Mouse (Mus musculus) brain, embryonic 18.5 days (tissue): Measurements from ENCODE around the gene Foxl2.

Experiments
- DNase-seq: peaks from one replicate; pipeline ENCODE4 v3.0.0-alpha.2; 2012; ENCODE audit warnings: low read depth, low spot score

Foxl2 gene

DNA sequence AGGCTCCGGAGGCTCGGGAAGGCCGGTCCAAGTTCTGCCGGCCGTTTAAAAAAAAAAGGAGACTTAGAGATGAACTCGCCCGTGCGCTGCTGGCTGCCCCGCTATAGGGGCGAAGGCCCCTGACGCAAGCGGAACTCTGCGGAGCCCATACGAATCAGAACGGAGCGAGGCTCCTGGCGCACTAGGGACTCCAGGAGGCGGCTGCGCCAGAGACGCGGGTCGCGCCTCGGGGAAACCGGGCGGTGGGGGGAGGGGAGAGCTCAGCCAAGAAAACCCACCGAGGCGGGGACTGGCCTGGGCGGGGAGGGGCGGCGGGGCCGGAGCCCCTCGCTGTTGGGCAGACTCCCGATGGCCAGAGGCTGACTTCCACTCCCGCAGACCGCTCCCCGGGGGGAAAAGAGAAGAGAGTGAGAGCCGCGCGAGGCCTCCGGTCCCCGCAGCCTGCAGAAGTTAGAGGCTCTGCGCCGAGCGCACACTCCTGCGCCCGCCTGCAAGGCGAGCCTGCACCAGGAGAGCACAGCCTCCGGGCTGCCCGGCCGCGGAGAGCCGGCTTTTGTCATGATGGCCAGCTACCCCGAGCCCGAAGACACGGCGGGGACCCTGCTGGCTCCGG, at the start of gene Foxl2:
Gene Foxl2, plus strand, starts transcription at position 186 of the 613 bp plus-strand sequence.
- no peak for DNase-seq

DNA sequence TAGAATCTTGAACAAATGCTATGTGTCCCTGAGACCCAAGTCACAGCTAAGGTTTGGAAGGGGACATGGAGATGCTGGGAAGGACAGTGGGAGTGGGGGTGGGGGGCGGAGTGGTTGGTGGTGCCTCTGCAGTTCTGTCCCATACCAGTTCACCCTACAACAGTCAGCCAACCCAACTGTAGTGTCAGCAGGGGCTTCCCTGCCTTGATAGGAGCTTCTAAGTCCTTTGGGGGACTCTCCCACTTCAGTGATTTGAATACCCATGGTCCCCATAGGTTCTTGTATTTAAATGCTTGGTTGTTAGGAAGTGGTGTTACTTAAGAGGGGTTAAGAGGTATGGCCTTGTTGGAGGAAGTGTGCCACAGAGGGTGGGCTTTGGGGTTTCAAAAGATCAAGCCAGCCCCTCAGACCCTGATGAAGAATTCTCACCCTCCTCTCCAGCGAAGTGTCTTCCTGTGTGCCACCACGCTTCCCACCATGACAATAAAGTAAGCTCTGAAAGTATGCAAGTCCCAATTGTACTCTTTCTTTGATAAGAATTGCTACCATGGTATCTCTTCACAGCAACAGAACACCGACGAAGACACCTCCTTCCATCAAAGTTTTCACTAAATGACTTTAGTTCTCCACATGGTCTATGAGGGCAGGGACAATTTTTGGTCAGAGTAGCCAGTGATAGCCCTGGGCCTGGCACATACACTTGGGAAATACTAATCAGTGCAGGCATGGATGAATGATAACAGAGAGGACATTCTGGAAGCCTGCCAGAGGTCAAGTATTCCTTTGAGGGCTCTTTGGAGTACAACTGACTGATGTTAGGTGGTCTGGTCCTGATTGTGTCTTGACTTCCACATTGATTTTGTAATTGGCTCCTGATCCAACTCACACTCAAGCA, 34.2 kb upstream of the Foxl2 start:
- no peak for DNase-seq

DNA sequence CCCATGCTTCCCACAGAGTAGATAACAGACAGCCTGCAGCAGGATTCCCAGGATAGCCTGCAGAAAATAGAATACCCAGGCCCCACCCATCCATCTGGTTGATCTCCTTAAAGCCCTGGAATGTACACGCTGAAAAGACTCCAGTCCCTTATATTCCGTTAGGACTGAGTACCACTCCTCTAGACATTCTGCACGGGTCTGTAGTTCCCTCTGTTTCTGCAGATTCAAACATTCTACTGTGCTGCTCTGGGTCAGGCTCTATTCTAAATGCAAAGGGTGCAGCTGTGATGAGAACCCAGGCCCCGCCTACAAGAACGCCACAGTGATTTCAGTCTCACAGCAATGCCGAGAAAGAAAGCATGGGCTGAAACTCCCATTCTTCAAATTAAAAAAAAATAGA, 32.0 kb upstream of the Foxl2 start:
- no peak for DNase-seq

GRCm38 (mm10) chr9:98924183-98924582, 30.9 kb upstream of the Foxl2 start:
- no peak for DNase-seq

GRCm38 (mm10) chr9:98929496-98929895, 25.6 kb upstream of the Foxl2 start:
- DNase-seq: no peak

DNA sequence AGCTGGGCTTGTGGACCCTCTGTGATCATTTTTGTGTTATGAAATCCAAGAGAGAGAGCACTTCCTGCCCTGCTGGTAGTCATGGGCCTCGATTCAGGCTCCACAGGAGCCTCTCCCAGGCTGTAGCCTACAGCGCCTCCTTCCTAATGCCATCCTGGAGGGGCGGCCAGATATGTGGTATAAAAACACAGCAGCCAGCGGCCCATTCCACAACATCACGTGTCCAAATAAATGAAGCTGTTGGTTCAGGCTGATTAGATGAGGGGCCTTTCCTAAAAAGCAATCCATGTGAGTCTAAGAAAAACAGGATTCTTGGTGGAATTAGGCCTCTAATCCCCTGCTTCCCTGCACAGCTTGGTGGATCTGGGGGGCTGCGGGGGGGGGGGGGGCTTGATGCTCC, 22.2 kb upstream of the Foxl2 start:
- DNase-seq: no peak

DNA sequence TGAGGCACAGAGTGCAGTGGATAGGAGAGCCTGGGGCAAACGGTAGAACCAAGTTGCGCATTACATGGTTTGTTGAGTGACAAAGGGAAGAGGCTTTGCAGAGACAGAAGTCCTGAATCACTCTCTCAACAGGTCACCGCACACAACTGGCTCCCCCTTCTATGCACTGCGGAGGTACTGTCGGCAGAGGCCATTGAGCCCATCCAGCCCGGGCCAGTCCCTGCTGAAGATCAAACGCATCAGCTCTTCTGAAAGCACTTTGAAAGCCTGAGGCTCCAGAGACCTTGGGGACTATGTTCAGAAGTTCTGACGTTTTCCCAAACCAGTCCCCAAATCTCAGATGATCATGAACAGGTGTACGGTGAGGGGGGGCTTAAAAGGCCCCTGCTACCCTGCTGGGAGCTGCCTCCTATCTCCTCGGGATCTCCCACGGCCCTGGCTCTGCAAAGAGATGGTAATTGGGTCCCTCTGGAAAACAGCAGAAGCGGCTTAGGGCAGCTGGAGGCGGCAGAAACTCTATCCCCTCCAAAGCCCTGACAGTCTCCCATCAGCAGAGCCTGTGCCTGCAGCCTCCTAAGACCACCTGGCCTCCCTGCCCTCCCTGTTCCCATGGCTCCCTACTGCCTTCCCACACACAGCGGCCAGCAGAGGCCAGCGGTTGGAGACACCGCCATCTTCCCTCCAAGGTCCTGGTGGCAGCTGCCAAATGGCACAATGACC, 19.7 kb upstream of the Foxl2 start:
- DNase-seq: no peak

DNA sequence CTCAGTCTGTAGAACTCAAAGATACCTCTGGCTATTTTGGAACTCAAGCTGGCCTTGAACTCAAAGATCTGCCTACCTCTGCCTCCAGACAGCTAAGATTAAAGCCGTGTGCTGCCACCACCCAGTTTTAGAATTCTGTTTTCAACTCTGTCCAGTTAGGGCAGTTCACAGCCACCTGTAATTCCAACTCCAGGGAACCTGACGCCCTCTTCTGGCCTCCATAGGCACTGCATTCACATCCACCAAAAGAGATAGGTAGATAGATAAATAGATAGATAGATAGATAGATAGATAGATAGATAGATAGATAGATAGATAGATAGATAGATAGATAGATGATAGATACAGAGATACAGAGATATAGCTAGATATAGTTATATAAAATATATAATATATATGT, 15.8 kb upstream of the Foxl2 start:
- DNase-seq: no peak

DNA sequence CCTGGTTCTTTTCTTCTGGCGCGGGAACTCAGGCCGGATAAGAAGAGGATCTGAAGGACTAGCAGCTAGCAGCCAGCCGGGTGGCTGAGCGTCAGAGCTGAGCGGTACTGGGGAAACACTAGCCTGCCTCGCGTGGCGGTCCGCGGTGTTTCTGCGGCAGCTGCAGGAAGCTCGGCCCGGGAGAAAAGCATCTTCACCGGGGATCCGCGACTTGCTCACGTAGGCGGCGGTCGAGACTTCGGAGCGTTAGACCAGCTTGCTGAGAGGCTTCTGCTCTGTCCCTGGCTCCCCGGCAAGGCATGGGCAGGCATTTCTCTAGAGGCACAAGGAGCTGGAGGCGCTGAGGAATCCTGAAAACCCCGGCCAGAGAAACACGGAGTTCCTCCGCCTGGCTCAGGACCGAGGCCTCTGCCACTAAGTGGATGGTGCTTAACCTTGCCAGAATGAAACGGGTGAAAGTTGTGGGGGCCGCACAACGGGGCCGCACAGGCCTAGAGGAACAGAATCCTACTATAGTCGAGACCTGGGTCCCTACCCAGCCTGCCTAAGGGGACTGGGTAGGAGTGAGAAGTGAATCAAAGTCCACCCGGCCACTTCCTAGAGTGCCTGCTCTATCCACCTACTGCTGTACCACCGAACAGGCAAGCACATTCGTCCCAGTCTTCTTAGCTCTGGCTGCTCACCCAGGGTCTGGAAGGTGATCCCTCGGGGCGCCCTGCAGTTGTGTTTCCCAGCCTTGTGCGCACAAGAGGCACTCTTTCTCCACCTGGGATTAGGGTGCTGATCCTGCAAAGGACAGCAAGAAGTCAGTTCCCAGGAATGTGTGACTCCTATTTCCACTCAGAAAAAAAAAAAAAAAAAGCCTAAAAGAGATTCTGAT, 2.7 kb upstream of the Foxl2 start:
- DNase-seq: no peak

- DNase-seq: no peak
Observed at GRCm38 (mm10) chr9:98953291-98953690, 1.8 kb upstream of the Foxl2 start.

- DNase-seq: no peak
Observed at GRCm38 (mm10) chr9:98953830-98954229, 1.3 kb upstream of the Foxl2 start.

DNA sequence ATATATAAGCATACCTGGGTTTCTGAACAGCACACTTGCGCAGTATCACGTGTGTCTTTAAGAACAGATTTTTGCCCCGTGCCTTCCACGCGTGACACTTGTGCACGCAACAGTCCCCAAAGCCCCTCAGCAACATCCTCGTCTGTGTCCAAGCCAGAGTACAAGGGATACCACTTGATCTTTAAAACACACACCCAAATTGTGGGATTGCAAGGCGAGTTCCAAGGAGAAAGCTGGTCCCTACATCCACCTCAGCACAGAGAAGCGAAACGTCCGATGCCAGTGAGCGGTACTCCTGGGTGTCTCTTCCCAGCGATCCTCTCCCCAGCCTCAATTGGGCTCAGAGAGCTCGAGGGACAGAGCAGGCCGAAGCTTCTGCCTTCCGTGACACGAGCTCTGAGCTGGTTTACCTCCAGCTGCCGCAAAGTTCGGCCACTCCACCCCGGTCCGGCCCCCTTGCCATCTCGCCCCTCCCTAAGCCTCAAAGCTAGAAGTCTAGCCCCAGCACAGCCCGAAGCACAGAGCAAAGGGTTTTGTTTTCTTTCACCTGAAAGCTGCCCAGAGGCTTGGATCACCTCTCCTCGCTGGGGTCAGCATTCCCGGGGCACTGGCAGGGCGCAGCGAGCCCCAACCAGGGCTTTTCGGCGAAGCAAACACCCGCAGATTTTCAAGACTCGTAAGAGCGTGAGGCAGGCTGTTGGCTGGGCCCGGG, 541 bp upstream of the Foxl2 start:
- DNase-seq: no peak

DNA sequence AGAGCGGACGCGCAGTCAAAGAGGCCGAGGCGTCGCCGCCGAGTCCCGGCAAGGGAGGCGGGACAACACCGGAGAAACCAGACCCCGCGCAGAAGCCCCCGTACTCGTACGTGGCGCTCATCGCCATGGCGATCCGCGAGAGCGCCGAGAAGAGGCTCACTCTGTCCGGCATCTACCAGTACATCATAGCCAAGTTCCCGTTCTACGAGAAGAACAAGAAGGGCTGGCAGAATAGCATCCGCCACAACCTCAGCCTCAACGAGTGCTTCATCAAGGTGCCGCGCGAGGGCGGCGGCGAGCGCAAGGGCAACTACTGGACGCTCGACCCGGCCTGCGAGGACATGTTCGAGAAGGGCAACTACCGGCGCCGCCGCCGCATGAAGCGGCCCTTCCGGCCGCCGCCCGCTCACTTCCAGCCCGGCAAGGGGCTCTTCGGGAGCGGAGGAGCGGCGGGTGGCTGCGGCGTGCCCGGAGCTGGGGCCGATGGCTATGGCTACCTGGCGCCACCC, 682 bp downstream of the Foxl2 start:
- DNase-seq: no peak

DNA sequence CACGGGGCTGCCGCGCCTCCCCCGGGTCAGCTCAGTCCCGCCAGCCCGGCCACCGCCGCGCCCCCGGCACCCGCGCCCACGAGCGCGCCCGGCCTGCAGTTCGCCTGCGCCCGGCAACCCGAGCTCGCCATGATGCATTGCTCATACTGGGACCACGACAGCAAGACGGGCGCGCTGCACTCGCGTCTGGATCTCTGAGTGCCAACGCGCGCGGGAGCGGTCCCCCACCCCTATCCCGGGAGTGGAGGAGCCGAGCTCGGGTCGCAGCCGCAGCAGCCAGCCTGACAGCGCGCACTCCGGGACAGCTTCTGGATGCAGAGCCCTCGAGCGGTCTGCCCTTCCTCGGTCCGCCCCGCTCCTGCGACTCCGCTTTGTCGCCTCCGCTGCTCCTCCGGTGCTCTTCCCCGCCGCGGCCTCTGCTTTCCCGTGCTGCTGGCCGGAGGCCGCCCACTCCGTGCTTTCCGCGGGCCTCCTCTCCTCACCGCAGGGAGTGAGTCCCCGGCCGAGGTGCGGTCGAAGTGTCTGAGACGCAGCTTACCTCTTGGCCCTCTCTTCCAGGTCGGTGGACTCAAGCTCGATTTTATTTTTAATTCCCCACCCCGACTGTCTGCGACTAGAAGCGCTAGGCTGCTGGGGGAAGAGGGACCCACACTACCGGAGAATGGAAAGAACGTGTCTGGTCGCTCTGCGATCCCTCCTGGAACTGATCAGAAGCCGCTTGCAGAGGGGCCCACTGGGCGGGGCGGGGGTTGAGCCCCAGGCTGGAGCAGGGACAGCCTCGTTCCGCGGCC, 1.7 kb downstream of the Foxl2 start:
- DNase-seq: no peak

GRCm38 (mm10) chr9:98957751-98958351, 2.8 kb downstream of the Foxl2 start:
- DNase-seq: no peak

GRCm38 (mm10) chr9:98958628-98959027, 3.5 kb downstream of the Foxl2 start:
- no peak for DNase-seq

GRCm38 (mm10) chr9:98959851-98960250, 4.8 kb downstream of the Foxl2 start:
- no peak for DNase-seq

GRCm38 (mm10) chr9:98960348-98960747, 5.3 kb downstream of the Foxl2 start:
- no peak for DNase-seq
